Mouse (Mus musculus): Measurements from ENCODE around the gene Duox1. TPM values are rescaled to one million over a fixed set of nuclear protein-coding genes. Genes with fewer than 3 reads are reported as not detected.

Duox1 gene
- total and polyA plus RNA-seq, 2 experiments from 2014 or later: 0.10 to 0.14 TPM

GRCm38 (mm10) chr2:122301081-122301920 lies 14.2 kb upstream of the Duox1 start:
- Histone ChIP-seq H3K4me1 (ENCODE audit: insufficient read depth, low read length) (peaks cover 29% of the 10 kb centered on the region), H3K9ac (replicated peaks; ENCODE audit: low read length) (peak overlapping the region; percentile 43), H3K36me3 (ENCODE audit: insufficient read depth, low read length) (no peaks in the 10 kb centered on the region), H3K4me3 (ENCODE audit: low read length) (peak overlapping the region; percentile 43), H3K9me3 (ENCODE audit: low read length) (no peaks in the 10 kb centered on the region), H3K27me3 (ENCODE audit: insufficient read depth, low read length) (peaks cover 33% of the 10 kb centered on the region), H3K27ac (no peak overlapping the region), H3K4me2 (ENCODE audit: low read depth, low read length) (peak overlapping the region; percentile 89)
- peak; percentile 67 for DNase-seq (ENCODE audit: low spot score)
- under 1% methylated on average over 48 of the region's 48 CpGs for WGBS
- 0 out of 2 replicates have a peak, but pooled peaks have one; percentile 5 for TF ChIP-seq CTCF (IDR thresholded peaks at IDR 0.05; ENCODE audit: low read depth)
- peak; percentile 61 for ATAC-seq

DNA sequence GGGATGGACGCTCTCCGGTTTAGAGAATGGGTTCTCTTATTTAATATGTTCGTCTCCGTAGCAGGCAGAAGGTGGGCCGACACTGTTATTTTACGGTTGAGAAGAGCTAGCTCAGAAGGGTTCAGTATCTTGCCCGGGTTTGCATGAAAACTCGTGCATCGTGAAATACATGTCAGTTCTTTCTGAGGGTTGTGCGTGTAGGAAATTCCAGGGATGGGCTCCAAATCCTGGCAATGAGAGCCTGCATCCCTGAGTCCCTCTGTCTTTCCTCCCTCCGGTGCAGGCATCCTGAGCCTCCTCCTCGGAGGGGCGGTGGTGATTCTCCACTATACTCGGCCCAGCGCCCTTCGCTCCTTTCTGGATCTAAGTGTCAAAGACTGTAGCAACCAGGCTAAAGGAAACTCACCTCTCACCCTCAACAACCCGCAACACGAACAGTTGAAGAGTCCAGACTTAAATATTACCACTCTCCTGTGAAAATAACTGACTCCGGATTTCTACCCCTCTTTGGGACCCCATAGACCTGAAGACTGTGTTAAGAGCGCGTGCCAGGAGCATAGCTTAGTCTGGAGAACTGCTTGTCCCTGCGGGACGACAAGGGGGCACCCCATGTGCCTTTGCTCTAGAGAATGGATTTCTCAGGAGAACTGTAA lies 13.4 kb upstream of the Duox1 start:
- peak overlapping the region; percentile 43 for H3K9ac ChIP-seq (replicated peaks; ENCODE audit: low read length)
- peak overlapping the region; percentile 43 for H3K4me3 ChIP-seq (ENCODE audit: low read length)
- H3K36me3 ChIP-seq (ENCODE audit: insufficient read depth, low read length): no peaks in the 10 kb centered on the region
- WGBS: 5% methylated on average over 23 of the region's 23 CpGs
- no peak for TF ChIP-seq CTCF (IDR thresholded peaks at IDR 0.05; ENCODE audit: low read depth)
- no peak overlapping the region for H3K27ac ChIP-seq
- H3K9me3 ChIP-seq (ENCODE audit: low read length): no peaks in the 10 kb centered on the region
- no peak for ATAC-seq
- no peak for DNase-seq (ENCODE audit: low spot score)
- peak overlapping the region; percentile 89 for H3K4me2 ChIP-seq (ENCODE audit: low read depth, low read length)
- H3K4me1 ChIP-seq (ENCODE audit: insufficient read depth, low read length): peaks cover 29% of the 10 kb centered on the region
- H3K27me3 ChIP-seq (ENCODE audit: insufficient read depth, low read length): peaks cover 32% of the 10 kb centered on the region

GRCm38 (mm10) chr2:122302574-122303241 lies 12.8 kb upstream of the Duox1 start:
- peak; percentile 57; the same call in 1 of the 2 replicates for ATAC-seq
- Histone ChIP-seq H3K4me3 (ENCODE audit: low read length) (peak overlapping the region; percentile 43; the same call in 1 of the 2 replicates), H3K27me3 (ENCODE audit: insufficient read depth, low read length) (peaks cover 26% of the 10 kb centered on the region)

DNA sequence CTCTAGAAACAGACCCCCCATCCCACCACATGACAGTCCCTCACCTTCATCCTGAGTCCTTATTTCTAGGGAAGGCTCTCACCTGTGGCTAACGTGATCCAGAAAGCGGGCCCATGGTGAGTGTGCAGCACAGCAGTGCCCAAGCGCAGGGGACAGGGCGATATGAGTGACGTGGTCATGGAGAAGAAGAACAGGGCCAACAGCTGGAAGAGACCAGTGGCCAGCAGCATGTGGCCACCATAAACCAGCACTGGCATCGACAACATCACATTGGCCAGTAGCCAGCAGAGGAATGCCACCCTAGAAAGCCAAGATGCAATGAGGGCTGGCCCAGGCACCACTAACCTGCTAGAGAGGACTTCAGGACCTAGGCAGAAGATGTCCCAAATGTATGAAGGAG lies 10.9 kb upstream of the Duox1 start:
- H3K4me3 ChIP-seq (ENCODE audit: low read length): no peak overlapping the region
- DNase-seq (ENCODE audit: low spot score) (no peak), ATAC-seq (no peak)
- no peak overlapping the region for H3K27ac ChIP-seq
- peaks cover 14% of the 10 kb centered on the region for H3K27me3 ChIP-seq (ENCODE audit: insufficient read depth, low read length)
- H3K4me1 ChIP-seq (ENCODE audit: insufficient read depth, low read length): peaks cover 16% of the 10 kb centered on the region
- 84% methylated on average over 6 of the region's 6 CpGs for WGBS
- TF ChIP-seq CTCF (IDR thresholded peaks at IDR 0.05; ENCODE audit: low read depth): no peak
- no peaks in the 10 kb centered on the region for H3K9me3 ChIP-seq (ENCODE audit: low read length)
- no peaks in the 10 kb centered on the region for H3K36me3 ChIP-seq (ENCODE audit: insufficient read depth, low read length)
- no peak overlapping the region for H3K9ac ChIP-seq (replicated peaks; ENCODE audit: low read length)
- no peak overlapping the region for H3K4me2 ChIP-seq (ENCODE audit: low read depth, low read length)

More at GRCm38 (mm10) chr2:122302574-122303241, 12.8 kb upstream of the Duox1 start:
- Histone ChIP-seq H3K9me3 (ENCODE audit: low read length) (no peaks in the 10 kb centered on the region), H3K27ac (no peak overlapping the region), H3K4me1 (ENCODE audit: insufficient read depth, low read length) (peaks cover 23% of the 10 kb centered on the region), H3K36me3 (ENCODE audit: insufficient read depth, low read length) (no peaks in the 10 kb centered on the region), H3K9ac (replicated peaks; ENCODE audit: low read length) (no peak overlapping the region), H3K4me2 (ENCODE audit: low read depth, low read length) (peak overlapping the region; percentile 89)
- DNase-seq (ENCODE audit: low spot score): peak; percentile 88
- WGBS: 12% methylated on average over 9 of the region's 9 CpGs
- TF ChIP-seq CTCF (IDR thresholded peaks at IDR 0.05; ENCODE audit: low read depth): peak; percentile 77

DNA sequence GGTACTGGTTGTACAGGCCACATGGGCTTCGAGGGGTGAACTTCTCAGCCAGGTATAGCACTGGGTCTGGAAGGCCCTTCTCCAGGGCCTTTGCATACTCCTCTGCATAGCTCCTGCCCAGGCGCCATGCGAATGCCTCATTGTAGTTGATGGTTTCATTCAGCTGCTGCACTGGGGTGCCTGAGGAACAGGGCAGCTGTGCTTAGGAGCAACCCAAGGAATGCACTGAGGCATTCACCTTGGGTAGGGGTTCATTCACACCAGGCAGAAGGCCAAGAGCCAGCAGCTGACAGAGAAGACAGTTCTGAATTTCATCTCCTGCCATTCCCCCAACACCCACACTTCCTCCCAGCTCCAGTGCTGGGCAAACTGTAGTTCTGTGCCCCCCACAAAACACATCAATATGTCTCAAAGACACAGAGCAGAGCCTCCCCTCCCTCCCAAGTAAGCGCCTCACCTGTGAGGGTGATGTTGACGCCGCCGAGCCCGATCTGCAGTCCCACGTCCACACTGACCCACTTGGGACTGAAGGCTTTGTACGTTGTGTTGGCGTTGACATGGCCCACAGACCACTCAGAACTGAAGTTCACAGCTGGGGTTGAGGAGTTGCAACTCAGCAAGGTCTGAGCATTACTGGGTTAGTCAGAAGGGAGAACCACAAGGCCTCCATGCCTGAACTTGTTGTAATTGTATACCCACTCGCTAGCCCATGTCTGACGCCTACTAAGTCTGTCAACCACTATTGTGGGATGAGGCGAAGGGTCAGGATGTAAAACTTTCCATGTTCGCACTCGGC lies 10.2 kb upstream of the Duox1 start:
- Histone ChIP-seq H3K4me1 (ENCODE audit: insufficient read depth, low read length) (peaks cover 16% of the 10 kb centered on the region), H3K9ac (replicated peaks; ENCODE audit: low read length) (no peak overlapping the region), H3K27ac (no peak overlapping the region), H3K4me3 (ENCODE audit: low read length) (no peak overlapping the region), H3K36me3 (ENCODE audit: insufficient read depth, low read length) (no peaks in the 10 kb centered on the region), H3K4me2 (ENCODE audit: low read depth, low read length) (no peak overlapping the region), H3K27me3 (ENCODE audit: insufficient read depth, low read length) (peaks cover 9% of the 10 kb centered on the region), H3K9me3 (ENCODE audit: low read length) (no peaks in the 10 kb centered on the region)
- DNase-seq (ENCODE audit: low spot score): no peak
- no peak for TF ChIP-seq CTCF (IDR thresholded peaks at IDR 0.05; ENCODE audit: low read depth)
- ATAC-seq: no peak
- 89% methylated on average over 16 of the region's 16 CpGs for WGBS

DNA sequence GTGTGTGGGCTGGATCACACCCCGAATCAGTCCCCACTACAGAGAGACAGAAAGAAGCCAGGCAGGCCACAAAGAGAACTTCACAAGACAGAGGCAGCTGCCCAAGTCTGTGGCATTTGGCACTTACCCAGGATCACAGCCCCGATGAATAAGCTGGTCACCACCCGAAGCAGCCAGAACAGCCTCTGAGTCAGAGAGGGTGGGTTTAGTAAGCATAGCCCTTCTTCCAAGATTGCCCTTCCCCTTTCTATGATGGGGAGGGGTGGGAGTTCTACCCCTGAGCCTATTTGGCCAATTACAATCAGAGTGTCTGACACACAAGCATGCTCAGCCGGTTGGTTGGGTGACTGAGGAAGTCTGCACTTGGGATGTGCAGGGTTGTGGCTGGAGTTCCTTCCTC lies 9.3 kb upstream of the Duox1 start:
- WGBS: 38% methylated on average over 4 of the region's 4 CpGs

More for the DNA sequence above, 9.3 kb upstream of the Duox1 start:
- Histone ChIP-seq H3K27me3 (ENCODE audit: insufficient read depth, low read length) (0 out of 2 replicates have a peak, but pooled peaks cover 5% of the 10 kb centered on the region), H3K4me3 (ENCODE audit: low read length) (no peak overlapping the region), H3K4me1 (ENCODE audit: insufficient read depth, low read length) (peaks cover 11% of the 10 kb centered on the region), H3K36me3 (ENCODE audit: insufficient read depth, low read length) (no peaks in the 10 kb centered on the region), H3K9me3 (ENCODE audit: low read length) (no peaks in the 10 kb centered on the region), H3K27ac (no peak overlapping the region), H3K4me2 (ENCODE audit: low read depth, low read length) (no peak overlapping the region), H3K9ac (replicated peaks; ENCODE audit: low read length) (no peak overlapping the region)
- DNase-seq (ENCODE audit: low spot score) (peak; percentile 76), ATAC-seq (peak; percentile 58)
- no peak for TF ChIP-seq CTCF (IDR thresholded peaks at IDR 0.05; ENCODE audit: low read depth)
